Mouse (Mus musculus) cerebellum, adult 11-12 months (tissue): ENCODE measurements at regions not wholly inside any gene's neighbourhood (a gene's known extent, or its start where the extent isn't known, plus 50 kb on each side); places are given as distances from the start of the nearest gene placed in this dataset.
"Not testable (repeated sequence)": the region's sequence is repeated elsewhere in the genome, so short reads cannot be mapped to it uniquely, and the experiment has no call there.

ENCODE experiments used
- DNase-seq: peaks from one replicate; pipeline ENCODE4 v3.0.0; 2022

- no peak for DNase-seq
Observed at GRCm38 (mm10) chr17:4890131-4890530, 104.0 kb upstream of the Arid1b start.

- DNase-seq = no peak
Observed at GRCm38 (mm10) chr17:4891576-4891975, 102.6 kb upstream of the Arid1b start.

- DNase-seq = not testable (repeated sequence)
Observed at GRCm38 (mm10) chr17:4894756-4895330, 99.3 kb upstream of the Arid1b start.

GRCm38 (mm10) chr17:4903129-4903528, 91.0 kb upstream of the Arid1b start:
- no peak for DNase-seq

GRCm38 (mm10) chr17:4906504-4906903, 87.6 kb upstream of the Arid1b start:
- DNase-seq = peak; percentile 27

GRCm38 (mm10) chr17:4907181-4907752, 86.9 kb upstream of the Arid1b start:
- peak; percentile 64 for DNase-seq

- peak; percentile 98 for DNase-seq
Observed at GRCm38 (mm10) chr17:4907841-4908571, 86.1 kb upstream of the Arid1b start.

GRCm38 (mm10) chr17:4908572-4908965, 85.6 kb upstream of the Arid1b start:
- peak; percentile 78 for DNase-seq

GRCm38 (mm10) chr17:4910182-4910581, 84.0 kb upstream of the Arid1b start:
- DNase-seq = peak; percentile 20

- no peak for DNase-seq
Observed at GRCm38 (mm10) chr17:4913001-4913400, 81.1 kb upstream of the Arid1b start.

- DNase-seq = no peak
Observed at GRCm38 (mm10) chr17:4919866-4920495, 74.2 kb upstream of the Arid1b start.

- DNase-seq = no peak
Observed at GRCm38 (mm10) chr17:4921121-4921520, 73.0 kb upstream of the Arid1b start.

- DNase-seq = no peak
Observed at GRCm38 (mm10) chr17:4928631-4929030, 65.5 kb upstream of the Arid1b start.

- DNase-seq = no peak
Observed at GRCm38 (mm10) chr17:4935268-4935667, 58.9 kb upstream of the Arid1b start.

- DNase-seq = no peak
Observed at GRCm38 (mm10) chr17:4940589-4940988, 53.5 kb upstream of the Arid1b start.

GRCm38 (mm10) chr17:4941286-4941800, 52.8 kb upstream of the Arid1b start:
- no peak for DNase-seq

GRCm38 (mm10) chr17:4942868-4943267, 51.3 kb upstream of the Arid1b start:
- DNase-seq = no peak
